Mouse (Mus musculus) heart, adult 2 months (tissue): ENCODE measurements around the gene Plpp7. TPM values are rescaled to one million over a fixed set of nuclear protein-coding genes. Genes with fewer than 3 reads are reported as not detected.

Experiments
- DNase-seq, 2 experiments: peaks; one replicate each; pipeline ENCODE4 v3.0.0; 2021
- H3K27ac ChIP-seq: fragments of 200-600 bp; 2 replicates; pipeline ENCODE4 v1.8.1; 2022
- H3K27me3 ChIP-seq: fragments of 200-500 bp; 2 replicates; pipeline ENCODE4 v1.6.1; 2012; ENCODE audit warnings: mild to moderate bottlenecking, low read length, inconsistent platforms, mixed read lengths; ENCODE audit not compliant: control insufficient read depth, insufficient read depth
- H3K36me3 ChIP-seq: fragments of 200-500 bp; 2 replicates; pipeline ENCODE4 v1.6.1; 2012; ENCODE audit warnings: low read length, inconsistent platforms; ENCODE audit not compliant: control insufficient read depth, insufficient read depth
- H3K4me1 ChIP-seq: fragments of 200-500 bp; 2 replicates; pipeline ENCODE4 v1.6.1; 2011; ENCODE audit warnings: low read length; ENCODE audit not compliant: control insufficient read depth, insufficient read depth
- H3K4me3 ChIP-seq: fragments of 200-600 bp; 2 replicates; pipeline ENCODE4 v1.8.1; 2022
- H3K79me2 ChIP-seq: fragments of 200-500 bp; replicated peaks from 2 replicates; pipeline ENCODE4 v1.6.1; 2012; ENCODE audit warnings: mild to moderate bottlenecking, inconsistent platforms, low read length, moderate library complexity, mixed read lengths; ENCODE audit not compliant: control insufficient read depth, insufficient read depth
- H3K9ac ChIP-seq: fragments of 200-500 bp; 2 replicates; pipeline ENCODE4 v1.6.1; 2012; ENCODE audit warnings: low read depth, mild to moderate bottlenecking, control low read depth, inconsistent platforms, low read length, mixed read lengths
- CTCF ChIP-seq: fragments of 200-600 bp; IDR thresholded peaks from 2 replicates; pipeline ENCODE4 v1.8.1; 2022; ENCODE audit warnings: antibody characterized with exemption, mild to moderate bottlenecking, moderate library complexity
- EP300 ChIP-seq: fragments of 200-500 bp; IDR thresholded peaks from 2 replicates; pipeline ENCODE4 v1.6.1; 2011; ENCODE audit warnings: low read depth, low read length, control low read depth; ENCODE audit not compliant: insufficient read depth
- POLR2A ChIP-seq: fragments of 200-500 bp; IDR thresholded peaks from 2 replicates; pipeline ENCODE4 v1.6.1; 2011; ENCODE audit warnings: mild to moderate bottlenecking, low read depth, low read length, control low read depth; ENCODE audit not compliant: insufficient read depth
- WGBS: fragments of 180-500 bp; shearing (Covaris S2); methylation state at CpG from one replicate; pipeline ENCODE4 v1.1.7; 2018; 5-methylcytosine and 5-hydroxymethylcytosine counted together
- intact Hi-C: fragments of 180-260 bp; cut with DNase I; formaldehyde crosslinking; loops from one replicate; pipeline ENCODE4 v1.15.1; 2025
- polyA plus RNA-seq: library from polyadenylated mRNA; depleted of rRNA; stranded (reverse); fragments of >200 nt; gene quantifications from 2 replicates; pipeline ENCODE4 v1.2.3, GENCODE M21; 2012
- total RNA-seq, 2 experiments: library from RNA; stranded (reverse); gene quantifications; 2 replicates each; pipeline ENCODE4 v1.2.3; 2021

The Plpp7 gene
- total and polyA plus RNA-seq, 3 experiments = 33.6 to 56.3 (median 33.8) TPM

DNA sequence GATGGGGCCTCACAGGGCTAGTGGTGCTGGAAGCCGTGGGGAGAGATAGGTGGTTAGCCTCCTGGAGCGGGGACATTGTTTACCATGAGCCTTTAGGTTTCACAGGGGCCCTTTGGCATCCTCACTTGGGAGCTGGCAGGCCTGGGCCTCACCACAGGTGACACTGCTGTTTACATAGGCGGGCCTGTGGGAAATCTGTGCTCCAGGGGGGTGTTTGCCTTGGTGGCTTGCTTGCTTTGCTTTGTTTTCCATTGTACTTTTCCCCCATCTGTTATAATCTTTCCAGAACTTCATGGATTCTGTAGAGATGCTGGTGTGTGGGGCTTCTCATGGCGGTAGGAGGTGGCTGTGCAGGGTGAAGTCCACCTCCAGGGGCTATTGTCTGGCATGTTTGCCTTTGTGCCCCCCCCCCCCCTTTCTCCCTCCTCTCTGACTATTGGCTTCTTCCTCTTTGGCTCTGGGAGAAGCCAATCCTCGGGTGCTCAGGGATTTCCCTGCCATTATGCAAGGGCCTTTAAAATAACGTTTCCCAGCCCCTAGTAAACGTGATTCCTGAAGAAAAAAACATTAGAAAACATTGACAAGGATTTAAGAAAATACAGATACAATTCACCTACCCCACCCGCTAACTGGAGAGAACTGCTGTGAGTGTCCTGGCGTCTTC, 59.1 kb downstream of the Plpp7 start:
- H3K36me3 ChIP-seq = peaks cover 6% of the 10 kb centered on the region
- H3K4me3 ChIP-seq = peak overlapping the region; percentile 18; the same call in 1 of the 2 replicates
- peak in 1 of 2 experiments; percentile 39 for DNase-seq
- H3K79me2 ChIP-seq = peaks cover 5% of the 10 kb centered on the region; the same call in 1 of the 2 replicates
- no peaks in the 10 kb centered on the region for H3K27me3 ChIP-seq
- peak overlapping the region; percentile 49 for H3K9ac ChIP-seq
- peaks cover 40% of the 10 kb centered on the region for H3K4me1 ChIP-seq
- intact Hi-C loops = loop anchor here (2.0 kb wide), 1 partner anchor 14 kb away; no protein-coding TSS in a partner anchor
- TF ChIP-seq POLR2A (no peak), CTCF (no peak), EP300 (no peak)
- 17% methylated on average over 9 of the region's 9 CpGs for WGBS
- peak overlapping the region; percentile 94 for H3K27ac ChIP-seq

GRCm38 (mm10) chr2:32154998-32155541, 59.7 kb downstream of the Plpp7 start:
- no peak for DNase-seq

GRCm38 (mm10) chr2:32155614-32156013, 60.3 kb downstream of the Plpp7 start:
- H3K79me2 ChIP-seq = peaks cover 5% of the 10 kb centered on the region; the same call in 1 of the 2 replicates
- no peak overlapping the region for H3K4me3 ChIP-seq
- peak overlapping the region; percentile 94 for H3K27ac ChIP-seq
- H3K36me3 ChIP-seq = peaks cover 6% of the 10 kb centered on the region
- WGBS = 27% methylated on average over 6 of the region's 6 CpGs
- H3K9ac ChIP-seq = no peak overlapping the region
- H3K4me1 ChIP-seq = peaks cover 45% of the 10 kb centered on the region
- intact Hi-C loops = loop anchor here (2.0 kb wide), 1 partner anchor 13 kb away; no protein-coding TSS in a partner anchor
- peak in 1 of 2 experiments; percentile 12 for DNase-seq
- no peak for TF ChIP-seq EP300
- TF ChIP-seq CTCF = no peak
- TF ChIP-seq POLR2A = no peak
- no peaks in the 10 kb centered on the region for H3K27me3 ChIP-seq

More at GRCm38 (mm10) chr2:32154998-32155541, 59.7 kb downstream of the Plpp7 start:
- H3K9ac ChIP-seq = peak overlapping the region; percentile 35
- H3K36me3 ChIP-seq = peaks cover 6% of the 10 kb centered on the region
- peak overlapping the region; percentile 94 for H3K27ac ChIP-seq
- TF ChIP-seq EP300 (no peak), POLR2A (no peak), CTCF (no peak)
- H3K79me2 ChIP-seq = peaks cover 5% of the 10 kb centered on the region; the same call in 1 of the 2 replicates
- peak overlapping the region; percentile 18; the same call in 1 of the 2 replicates for H3K4me3 ChIP-seq
- intact Hi-C loops = loop anchor here (2.0 kb wide), 1 partner anchor 14 kb away; no protein-coding TSS in a partner anchor
- peaks cover 42% of the 10 kb centered on the region for H3K4me1 ChIP-seq
- no peaks in the 10 kb centered on the region for H3K27me3 ChIP-seq
- 19% methylated on average over 7 of the region's 7 CpGs for WGBS

- peaks cover 6% of the 10 kb centered on the region for H3K36me3 ChIP-seq
- H3K27ac ChIP-seq = no peak overlapping the region
- no peak overlapping the region for H3K4me3 ChIP-seq
- TF ChIP-seq EP300 = no peak
- 53% methylated on average over 10 of the region's 10 CpGs for WGBS
- H3K4me1 ChIP-seq = peaks cover 46% of the 10 kb centered on the region
- intact Hi-C loops = no loop called here
- H3K27me3 ChIP-seq = no peaks in the 10 kb centered on the region
- no peak for DNase-seq
- no peak overlapping the region for H3K9ac ChIP-seq
- H3K79me2 ChIP-seq = peaks cover 3% of the 10 kb centered on the region
Measured at GRCm38 (mm10) chr2:32156645-32157044, 61.3 kb downstream of the Plpp7 start.

GRCm38 (mm10) chr2:32157328-32157727, 62.0 kb downstream of the Plpp7 start:
- no peak for TF ChIP-seq CTCF
- no peak for TF ChIP-seq EP300
- no peak for TF ChIP-seq POLR2A
- H3K4me3 ChIP-seq = no peak overlapping the region
- intact Hi-C loops = no loop called here
- no peak for DNase-seq
- peaks cover 6% of the 10 kb centered on the region for H3K36me3 ChIP-seq
- H3K79me2 ChIP-seq = peaks cover 6% of the 10 kb centered on the region
- no peaks in the 10 kb centered on the region for H3K27me3 ChIP-seq
- H3K4me1 ChIP-seq = peaks cover 46% of the 10 kb centered on the region
- WGBS = 43% methylated on average over 4 of the region's 4 CpGs
- no peak overlapping the region for H3K27ac ChIP-seq
- H3K9ac ChIP-seq = no peak overlapping the region
